Mouse (Mus musculus) spleen, postnatal 0 days (tissue): ENCODE measurements around the gene Acsbg2. TPM values are rescaled to one million over a fixed set of nuclear protein-coding genes. Genes with fewer than 3 reads are reported as not detected.

Experiments
- polyA plus RNA-seq: library from polyadenylated mRNA; unstranded; fragments of >200 nt; fragmentation: Nextera tagmentation; extraction: Ambion mirVana; gene quantifications from 2 replicates; pipeline ENCODE4 v1.2.1, GENCODE M21; 2015

Acsbg2 gene
- polyA plus RNA-seq, result not detected in 2 replicates

GRCm38 (mm10) chr17:56874237-56874636 lies at the start of gene Acsbg2:
Gene Acsbg2, minus strand, starts transcription at chr17:56874447.

GRCm38 (mm10) chr17:56874936-56875651 lies 847 bp upstream of the Acsbg2 start, which contains the start of gene 1700061G19Rik:
Gene 1700061G19Rik, plus strand, starts transcription at chr17:56875477.

GRCm38 (mm10) chr17:56830411-56831110 lies 43.7 kb downstream of the Acsbg2 start, which contains the start of gene Rfx2:
Gene Rfx2, minus strand, starts transcription at chr17:56831013.

Other genes starting within 250 kb of the Acsbg2 start
- 31.1 and 32.0 TPM in 2 replicates for gene Lonp1, start 247.6 kb downstream of the Acsbg2 start, polyA plus RNA-seq
- 0.05 and 0.14 TPM in 2 replicates for gene Catsperd, start 246.3 kb downstream of the Acsbg2 start, polyA plus RNA-seq
- gene Ranbp3, start 201.2 kb downstream of the Acsbg2 start, polyA plus RNA-seq, result 43.6 and 44.4 TPM in 2 replicates
- 270 and 276 TPM in 2 replicates for gene Ndufa11, start 156.7 kb downstream of the Acsbg2 start, polyA plus RNA-seq
- 6.5 and 9.3 TPM in 2 replicates for gene Vmac, start 156.4 kb downstream of the Acsbg2 start, polyA plus RNA-seq
- gene Nrtn, start 116.9 kb downstream of the Acsbg2 start, polyA plus RNA-seq, result 1.2 and 1.6 TPM in 2 replicates
- gene Dus3l, start 109.7 kb downstream of the Acsbg2 start, polyA plus RNA-seq, result 16.3 and 20.4 TPM in 2 replicates
- 0.68 and 0.69 TPM in 2 replicates for gene Prr22, start 104.2 kb downstream of the Acsbg2 start, polyA plus RNA-seq
- gene Rfx2, start 43.4 kb downstream of the Acsbg2 start, polyA plus RNA-seq, result 9.1 and 9.9 TPM in 2 replicates
- gene 1700061G19Rik, start 1.0 kb upstream of the Acsbg2 start, polyA plus RNA-seq, result 0.14 and 0.29 TPM in 2 replicates
- 8.9 and 9.8 TPM in 2 replicates for gene Mllt1, start 61.0 kb upstream of the Acsbg2 start, polyA plus RNA-seq
- not detected in 2 replicates for gene Acer1, start 107.7 kb upstream of the Acsbg2 start, polyA plus RNA-seq
- 88.8 and 89.3 TPM in 2 replicates for gene Clpp, start 115.9 kb upstream of the Acsbg2 start, polyA plus RNA-seq
- gene Alkbh7, start 122.9 kb upstream of the Acsbg2 start, polyA plus RNA-seq, result 20.8 and 25.9 TPM in 2 replicates
- gene Pspn, start 125.6 kb upstream of the Acsbg2 start, polyA plus RNA-seq, result not detected in 2 replicates
- 70.2 and 72.7 TPM in 2 replicates for gene Gtf2f1, start 136.8 kb upstream of the Acsbg2 start, polyA plus RNA-seq
- gene Gm17949, start 137.0 kb upstream of the Acsbg2 start, polyA plus RNA-seq, result 0.40 and 0.46 TPM in 2 replicates
- gene Khsrp, start 157.1 kb upstream of the Acsbg2 start, polyA plus RNA-seq, result 42.5 and 45.4 TPM in 2 replicates
- gene Slc25a41, start 167.2 kb upstream of the Acsbg2 start, polyA plus RNA-seq, result not detected in 2 replicates
- gene Crb3, start 184.7 kb upstream of the Acsbg2 start, polyA plus RNA-seq, result 0.24 and 0.52 TPM in 2 replicates
- gene Slc25a23, start 185.4 kb upstream of the Acsbg2 start, polyA plus RNA-seq, result 1.1 TPM in 2 replicates
- 15.9 and 16.7 TPM in 2 replicates for gene Dennd1c, start 204.1 kb upstream of the Acsbg2 start, polyA plus RNA-seq
- 0.77 and 0.89 TPM in 2 replicates for gene Tubb4a, start 213.3 kb upstream of the Acsbg2 start, polyA plus RNA-seq
- 1.6 and 1.8 TPM in 2 replicates for gene Tnfsf9, start 230.9 kb upstream of the Acsbg2 start, polyA plus RNA-seq